Mouse (Mus musculus) olfactory bulb, adult 2 months (tissue): Measurements from ENCODE around the gene Retnla.

Experiments
- CTCF ChIP-seq: fragments of 200-500 bp; IDR thresholded peaks from 2 replicates; pipeline ENCODE4 v1.5.1; 2012; ENCODE audit warnings: low read depth, mild to moderate bottlenecking, low read length, moderate library complexity; ENCODE audit not compliant: insufficient read depth
- POLR2A ChIP-seq: fragments of 200-500 bp; IDR thresholded peaks from 2 replicates; pipeline ENCODE4 v1.6.1; 2012; ENCODE audit warnings: mild to moderate bottlenecking, low read depth, low read length, moderate library complexity; ENCODE audit not compliant: insufficient read depth

DNA sequence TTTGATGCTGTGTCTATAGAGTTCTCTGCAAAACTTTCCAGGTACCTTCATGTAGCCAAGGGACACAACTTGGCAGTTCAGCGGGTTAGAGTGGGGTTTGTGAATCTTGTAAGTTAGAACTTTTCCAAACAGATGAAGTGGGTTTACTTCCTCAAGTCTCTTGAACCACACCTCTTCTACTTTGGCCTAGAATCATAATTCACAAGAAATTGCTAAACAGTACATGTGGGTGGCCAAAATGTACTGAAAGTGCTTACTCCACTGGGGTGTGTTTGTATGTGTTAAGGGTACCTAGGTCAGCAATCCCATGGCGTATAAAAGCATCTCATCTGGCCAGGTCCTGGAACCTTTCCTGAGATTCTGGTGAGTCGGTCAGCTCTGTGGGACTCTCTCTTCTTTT, at the start of gene Retnla:
- TF ChIP-seq CTCF (no peak), POLR2A (no peak)
